Mouse (Mus musculus) brain, embryonic 14.5 days (tissue): ENCODE results near the gene Hnrnpd.

ENCODE experiments used
- CTCF ChIP-seq: fragments of 200-500 bp; IDR thresholded peaks from 2 replicates; pipeline ENCODE4 v1.5.1; 2012; ENCODE audit warnings: inconsistent platforms, mild to moderate bottlenecking, moderate library complexity, borderline replicate concordance; ENCODE audit not compliant: insufficient read depth, insufficient read length; ENCODE audit errors: extremely low read depth
- POLR2A ChIP-seq: fragments of 200-500 bp; IDR thresholded peaks from 2 replicates; pipeline ENCODE4 v1.6.1; 2012; ENCODE audit warnings: mild to moderate bottlenecking, inconsistent platforms, borderline replicate concordance; ENCODE audit not compliant: poor library complexity, insufficient read depth, insufficient read length, severe bottlenecking; ENCODE audit errors: extremely low read depth

DNA sequence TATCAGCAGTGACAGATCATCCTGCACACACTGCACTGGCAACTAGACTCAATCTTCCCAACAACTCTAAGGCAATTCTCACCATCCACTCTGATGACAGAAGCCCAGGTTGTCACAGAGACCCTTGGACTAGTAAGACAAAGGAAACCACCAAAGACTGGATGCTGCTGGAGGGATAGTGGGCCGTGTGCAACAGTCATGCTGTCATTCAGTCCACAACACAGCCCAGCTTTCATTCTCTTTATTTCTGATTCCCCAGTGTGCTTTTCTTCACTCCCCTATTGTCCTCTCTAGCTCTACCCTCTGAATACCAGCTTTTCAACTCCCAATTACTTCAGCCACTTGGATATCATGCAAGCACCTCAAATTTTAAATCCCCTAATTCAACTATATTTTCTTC lies 24.9 kb downstream of the Hnrnpd start:
- TF ChIP-seq POLR2A (no peak), CTCF (no peak)
